Mouse (Mus musculus) MN1 (cell line): Measurements from ENCODE around the gene Zfp729a.
A peak's percentile ranks its signal among the peaks of the same experiment; 100 is the strongest.
"Not testable (repeated sequence)": the region's sequence is repeated elsewhere in the genome, so short reads cannot be mapped to it uniquely, and the experiment has no call there.

ENCODE experiments used
- DNase-seq: peaks from one replicate; pipeline ENCODE4 v3.0.0-alpha.2; 2016; ENCODE audit warnings: low spot score

Gene Zfp729a

DNA sequence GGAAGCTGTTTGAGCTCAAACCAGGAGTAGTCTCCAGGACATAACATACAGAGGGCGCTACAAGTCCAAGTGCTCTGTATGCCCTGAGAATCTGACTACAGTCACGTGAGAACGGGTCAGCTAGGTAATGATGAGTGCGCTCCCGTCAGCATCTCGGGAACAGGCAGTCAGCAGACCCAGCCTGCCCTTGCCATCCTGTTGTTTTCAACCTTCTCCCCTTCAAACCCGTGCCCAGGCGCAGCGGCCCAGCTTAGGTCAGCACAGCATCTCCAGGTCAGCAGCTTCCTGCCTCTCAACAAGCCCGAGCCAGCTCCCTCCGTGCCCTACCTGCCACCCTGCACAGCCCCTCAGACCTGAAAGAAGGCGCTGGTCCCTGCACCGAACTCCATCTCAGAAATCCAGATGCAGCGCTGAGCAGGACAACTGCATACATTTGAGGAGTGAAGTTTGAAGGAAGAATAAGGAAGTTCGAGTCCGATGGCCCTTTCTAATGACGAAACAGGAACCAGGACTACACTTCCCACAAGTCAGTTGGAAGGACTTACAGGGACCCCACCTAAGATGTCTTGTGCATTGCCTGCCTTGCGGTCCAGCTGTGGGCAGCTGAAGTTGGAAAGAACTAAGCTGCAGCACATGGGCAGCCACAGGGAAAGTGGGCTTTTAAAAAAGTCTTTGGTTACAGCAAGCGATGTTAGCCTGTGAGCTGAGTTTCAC, at the start of gene Zfp729a, which contains the start of gene Gm49345:
Gene Zfp729a, minus strand, starts transcription at position 498 of the 714 bp plus-strand sequence.
Gene Gm49345, minus strand, starts transcription at position 476 of the 714 bp plus-strand sequence.
- DNase-seq, result peak; percentile 93

DNA sequence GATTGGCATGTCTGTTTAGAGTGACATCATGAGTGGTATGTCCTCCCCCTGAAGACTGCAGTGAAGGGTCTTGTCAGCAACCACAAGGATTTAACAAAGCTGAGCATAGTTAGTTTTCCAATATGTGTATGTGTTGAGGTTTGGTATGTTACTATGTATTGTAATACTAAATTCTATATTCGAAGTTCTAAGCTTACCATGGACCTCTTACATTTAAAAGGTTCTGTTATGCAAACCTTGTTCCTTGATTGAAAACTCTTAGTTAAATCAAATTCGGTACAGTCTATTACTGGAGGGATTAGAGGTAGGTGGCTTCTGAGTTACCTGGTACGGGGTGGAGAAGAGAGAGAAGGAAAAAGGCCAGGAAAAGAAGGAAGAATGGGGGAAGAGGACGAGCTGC, 49.4 kb upstream of the Zfp729a start, which contains the start of gene Zfp738:
Gene Zfp738, minus strand, starts transcription at position 101 of the 400 bp plus-strand sequence.
- no peak for DNase-seq

DNA sequence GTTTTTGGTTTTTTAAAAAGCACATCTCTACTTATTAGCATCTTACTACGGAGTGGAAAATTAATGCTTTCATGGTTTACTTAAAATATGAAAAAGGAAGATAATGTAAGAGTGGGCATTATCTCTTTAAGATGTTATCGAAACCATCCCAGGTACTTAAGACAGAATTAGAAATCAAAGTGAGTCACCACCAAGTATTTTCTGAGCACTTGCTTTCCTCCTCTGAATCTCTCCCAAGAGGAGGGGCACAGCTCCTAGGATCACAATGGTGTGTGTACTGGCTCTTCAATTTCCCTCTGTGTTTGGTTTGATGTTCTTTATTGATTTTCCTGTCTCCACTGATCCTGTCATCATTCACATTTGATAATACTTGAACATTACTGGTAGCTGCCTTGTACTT, 46.2 kb upstream of the Zfp729a start:
- DNase-seq, result not testable (repeated sequence)

DNA sequence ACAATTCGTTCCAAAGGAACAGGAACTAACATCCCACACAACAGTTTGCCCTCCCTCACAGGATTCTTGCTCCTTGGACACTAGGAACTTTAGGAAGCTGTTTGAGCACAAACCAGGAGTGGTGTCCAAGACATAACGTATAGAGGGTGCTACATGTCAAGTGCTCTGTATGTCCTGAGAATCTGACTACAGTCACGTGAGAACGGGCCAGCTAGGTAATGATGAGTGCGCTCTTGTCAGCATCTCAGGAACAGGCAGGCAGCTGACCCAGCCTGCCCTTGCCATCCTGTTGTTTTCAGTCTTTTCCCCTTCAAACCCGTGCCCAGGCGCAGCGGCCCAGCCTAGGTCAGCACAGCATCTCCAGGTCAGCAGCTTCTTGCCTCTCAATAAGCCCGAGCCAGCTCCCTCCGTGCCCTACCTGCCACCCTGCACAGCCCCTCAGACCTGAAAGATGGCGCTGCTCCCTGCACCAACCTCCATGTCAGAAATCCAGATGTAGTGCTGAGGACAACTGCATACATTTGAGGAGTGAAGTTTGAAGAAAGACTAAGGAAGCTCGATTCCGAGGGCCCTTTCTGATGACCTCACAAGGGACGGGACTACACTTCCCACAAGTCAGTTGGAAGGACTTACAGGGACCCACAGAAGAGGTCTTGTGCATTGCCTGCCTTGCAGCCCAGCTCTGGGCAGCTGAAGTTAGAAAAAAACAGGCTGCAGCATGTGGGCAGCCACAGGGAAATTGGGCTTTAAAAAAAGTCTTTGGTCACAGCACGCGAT, 45.6 kb upstream of the Zfp729a start:
- DNase-seq, result peak; percentile 94

DNA sequence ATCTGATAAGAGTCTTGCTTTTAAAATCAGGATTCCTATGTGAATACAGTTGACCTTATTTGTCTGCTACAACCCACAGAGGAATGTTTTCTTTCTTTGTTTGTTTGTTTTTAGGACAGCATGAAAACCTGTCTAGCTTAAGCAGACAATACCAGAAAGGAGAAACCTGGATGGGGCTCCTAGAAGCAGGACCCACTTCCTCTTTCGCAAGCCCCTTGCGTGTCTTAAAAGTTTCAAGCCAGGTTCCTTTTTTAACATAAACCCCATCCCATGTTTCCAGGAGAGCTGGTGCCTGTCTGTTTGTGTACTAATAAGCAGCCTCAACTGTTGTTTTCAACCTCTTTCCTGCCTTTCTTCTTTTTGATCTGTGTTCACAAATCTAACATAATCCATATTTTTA, 37.3 kb upstream of the Zfp729a start:
- no peak for DNase-seq

DNA sequence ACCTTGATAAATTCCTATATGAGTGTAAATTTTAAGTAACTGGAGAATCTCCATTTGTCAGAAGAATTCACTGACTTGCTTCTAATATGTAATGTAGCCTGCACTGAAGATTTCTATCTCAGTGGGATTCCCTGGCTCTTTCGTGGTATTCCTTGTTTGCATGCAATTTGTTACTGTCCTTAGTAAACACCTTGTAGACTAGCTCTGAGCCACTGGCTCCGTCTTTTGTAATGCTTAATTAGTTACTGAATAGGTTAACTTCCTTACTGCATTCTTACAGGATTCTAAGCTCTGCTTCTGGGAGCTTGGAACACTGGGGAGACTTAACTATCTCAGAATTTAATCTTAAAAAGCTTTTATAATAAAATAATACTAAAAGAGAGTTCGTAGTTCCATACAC, 14.9 kb upstream of the Zfp729a start:
- no peak for DNase-seq

DNA sequence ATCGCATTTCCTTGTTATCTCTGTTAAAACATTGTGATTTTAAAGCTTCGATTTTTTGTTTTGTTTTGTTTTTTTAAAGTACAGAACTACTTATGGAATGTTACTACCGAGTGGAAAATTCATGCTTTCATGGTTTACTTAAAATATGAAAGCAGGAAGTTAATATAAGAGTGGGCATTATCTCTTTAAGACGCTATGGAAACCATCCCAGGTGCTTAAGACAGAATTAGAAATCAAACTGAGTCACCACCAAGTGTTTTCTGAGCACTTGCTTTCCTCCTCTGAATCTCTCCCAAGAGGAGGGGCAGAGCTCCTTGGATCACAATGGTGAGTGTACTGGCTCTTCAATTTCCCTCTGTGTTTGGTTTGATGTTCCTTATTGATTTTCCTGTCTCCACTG, 27.5 kb downstream of the Zfp729a start:
- DNase-seq, result no peak

DNA sequence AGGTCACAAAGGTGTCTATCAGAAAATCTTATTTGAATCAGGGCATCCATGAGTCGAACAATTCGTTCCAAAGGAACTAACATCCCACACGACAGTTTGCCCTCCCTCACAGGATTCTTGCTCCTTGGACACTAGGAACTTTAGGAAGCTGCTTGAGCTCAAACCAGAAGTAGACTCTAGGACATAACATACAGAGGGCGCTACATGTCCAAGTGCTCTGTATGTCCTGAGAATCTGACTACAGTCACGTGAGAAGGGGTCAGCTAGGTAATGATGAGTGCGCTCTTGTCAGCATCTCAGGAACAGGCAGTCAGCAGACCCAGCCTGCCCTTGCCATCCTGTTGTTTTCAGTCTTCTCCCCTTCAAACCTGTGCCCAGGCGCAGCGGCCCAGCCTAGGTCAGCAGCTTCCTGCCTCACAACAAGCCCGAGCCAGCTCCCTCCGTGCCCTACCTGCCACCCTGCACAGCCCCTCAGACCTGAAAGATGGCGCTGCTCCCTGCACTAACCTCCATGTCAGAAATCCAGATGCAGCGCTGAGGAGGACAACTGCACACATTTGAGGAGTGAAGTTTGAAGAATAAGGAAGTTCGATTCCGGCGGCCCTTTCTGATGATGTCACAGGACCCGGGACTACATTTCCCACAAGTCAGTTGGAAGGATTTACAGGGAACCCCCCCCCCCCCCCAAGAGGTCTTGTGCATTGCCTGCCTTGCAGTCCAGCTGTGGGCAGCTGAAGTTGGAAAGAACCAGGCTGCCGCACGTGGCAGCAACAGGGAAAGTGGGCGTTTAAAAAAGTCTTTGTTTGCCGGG, 28.3 kb downstream of the Zfp729a start, which contains the start of gene Zfp729b:
Gene Zfp729b, minus strand, starts transcription at position 642 of the 811 bp plus-strand sequence.
- peak; percentile 90 for DNase-seq

DNA sequence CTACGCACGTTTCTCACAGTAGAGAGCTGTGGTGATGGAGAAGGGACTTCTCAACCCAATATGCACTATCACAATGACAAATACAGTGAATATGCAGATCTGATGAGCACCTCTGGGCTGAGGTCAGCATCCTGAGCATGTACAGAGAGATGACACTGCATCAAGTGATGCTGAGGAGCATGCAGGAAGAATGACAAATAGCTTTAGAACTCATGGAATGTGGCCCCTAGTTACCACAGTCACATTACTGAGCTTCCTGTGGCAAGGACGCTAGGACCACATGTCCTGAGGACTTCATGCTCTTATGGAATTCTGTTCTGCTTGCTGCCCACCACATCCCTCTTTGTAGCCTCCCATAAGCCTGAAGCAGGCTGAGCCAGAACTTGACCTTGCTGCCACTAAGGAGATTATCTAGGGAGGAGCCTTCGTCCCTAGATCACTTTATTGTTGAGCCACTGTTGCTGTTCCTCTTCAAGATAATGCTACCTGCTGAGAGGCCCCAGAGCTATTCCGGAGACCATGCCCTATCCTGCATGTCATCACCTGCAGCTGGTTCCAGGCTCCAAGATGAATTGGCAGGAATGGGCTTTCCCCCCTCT, 64.9 kb downstream of the Zfp729a start:
- no peak for DNase-seq
